Mouse (Mus musculus) neural tube, embryonic 13.5 days (tissue): Measurements from ENCODE around the gene Snx4. TPM values are rescaled to one million over a fixed set of nuclear protein-coding genes. Genes with fewer than 3 reads are reported as not detected.
"Not testable (repeated sequence)": the region's sequence is repeated elsewhere in the genome, so short reads cannot be mapped to it uniquely, and the experiment has no call there.

ENCODE experiments used
- ATAC-seq: fragments of 200-750 bp; cut with Nextera tagmentation; 2 replicates; pipeline ENCODE4 v1.8.0; 2017; ENCODE audit warnings: low read depth, mild to moderate bottlenecking, moderate TSS enrichment, moderate library complexity
- H3K27ac ChIP-seq: fragments of 300-500 bp; sonication (generic); replicated peaks from 2 replicates; pipeline ENCODE4 v1.5.1; 2015; ENCODE audit warnings: moderate library complexity, mild to moderate bottlenecking, inconsistent platforms
- H3K27me3 ChIP-seq: fragments of 300-500 bp; sonication (generic); 2 replicates; pipeline ENCODE4 v1.6.1; 2015; ENCODE audit warnings: mild to moderate bottlenecking, inconsistent platforms
- H3K36me3 ChIP-seq: fragments of 300-500 bp; sonication (generic); 2 replicates; pipeline ENCODE4 v1.6.1; 2015; ENCODE audit warnings: mild to moderate bottlenecking, inconsistent platforms
- H3K4me1 ChIP-seq: fragments of 300-500 bp; sonication (generic); replicated peaks from 2 replicates; pipeline ENCODE4 v1.6.1; 2015; ENCODE audit warnings: inconsistent platforms
- H3K4me2 ChIP-seq: fragments of 300-500 bp; sonication (generic); 2 replicates; pipeline ENCODE4 v1.6.1; 2015; ENCODE audit warnings: inconsistent platforms, mild to moderate bottlenecking, moderate library complexity
- H3K4me3 ChIP-seq: fragments of 300-500 bp; sonication (generic); 2 replicates; pipeline ENCODE4 v1.5.1; 2015; ENCODE audit warnings: mild to moderate bottlenecking, inconsistent platforms
- H3K9ac ChIP-seq: fragments of 300-500 bp; sonication (generic); 2 replicates; pipeline ENCODE4 v1.6.1; 2015; ENCODE audit warnings: moderate library complexity, mild to moderate bottlenecking, inconsistent platforms
- H3K9me3 ChIP-seq: fragments of 300-500 bp; sonication (generic); 2 replicates; pipeline ENCODE4 v1.6.1; 2016; ENCODE audit warnings: inconsistent platforms
- WGBS: fragments of 180-500 bp; shearing (Covaris S2); methylation state at CpG from one replicate; pipeline ENCODE4 v1.1.7; 2015; 5-methylcytosine and 5-hydroxymethylcytosine counted together
- polyA plus RNA-seq: library from polyadenylated mRNA; unstranded; fragments of >200 nt; fragmentation: Nextera tagmentation; extraction: Ambion mirVana; gene quantifications from 2 replicates; pipeline ENCODE4 v1.2.1, GENCODE M21; 2015

The Snx4 gene
- 81.5 and 86.7 TPM in 2 replicates for polyA plus RNA-seq

DNA sequence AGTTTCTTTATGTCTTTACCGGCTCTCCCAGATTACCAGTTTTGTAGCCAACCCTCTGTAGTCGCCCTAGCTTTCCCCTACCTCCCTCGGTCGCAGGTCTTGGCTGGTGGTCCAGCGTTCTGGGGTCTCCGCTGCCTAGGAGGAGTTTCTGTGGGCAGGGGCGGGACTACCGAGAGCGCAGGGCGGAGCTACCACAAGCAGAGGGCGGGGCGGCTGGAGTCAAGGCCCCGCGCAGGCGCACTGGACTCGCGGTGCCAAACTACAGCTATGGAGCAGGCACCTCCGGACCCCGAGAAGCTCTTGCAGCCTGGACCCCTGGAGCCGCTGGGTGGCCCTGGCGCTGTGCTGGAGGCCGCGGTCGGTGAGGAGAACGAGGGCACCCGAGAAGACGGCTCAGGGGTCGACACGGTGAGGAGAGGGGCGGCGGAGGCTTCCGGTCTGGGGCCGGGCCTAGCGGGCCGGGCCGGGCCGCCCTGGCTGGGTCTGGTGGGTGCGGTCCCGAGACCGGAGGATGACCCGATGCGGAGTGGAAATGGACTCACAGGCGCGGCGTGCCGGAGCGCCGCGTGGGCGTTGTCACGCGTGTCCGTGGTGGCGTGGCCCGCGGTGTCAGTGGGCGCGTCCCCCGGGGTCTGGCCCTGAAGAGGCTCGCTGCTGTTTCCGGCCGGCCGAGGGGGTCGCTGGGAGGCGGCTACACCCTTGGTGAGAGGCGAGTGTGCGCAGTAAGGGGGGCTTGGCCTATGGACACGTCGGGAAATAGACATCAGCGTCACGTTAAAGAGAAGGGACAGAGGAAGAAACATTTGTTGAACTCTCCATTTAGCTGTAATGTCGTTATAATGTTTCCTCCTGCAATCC is at the start of gene Snx4:
Snx4 (plus strand) TSS at position 249 of the 858 bp plus-strand sequence.
- H3K27me3 ChIP-seq, result no peaks in the 10 kb centered on the region
- under 1% methylated on average over 72 of the region's 72 CpGs for WGBS
- H3K4me3 ChIP-seq, result peak within 1 kb of the TSS; percentile 87

GRCm38 (mm10) chr16:33210812-33211211 is 40.4 kb upstream of the Snx4 start:
- H3K4me2 ChIP-seq, result no peak overlapping the region
- ATAC-seq, result no peak
- H3K4me3 ChIP-seq, result no peak overlapping the region
- no peaks in the 10 kb centered on the region for H3K9me3 ChIP-seq
- H3K27me3 ChIP-seq, result no peaks in the 10 kb centered on the region
- 93% methylated on average over 2 of the region's 2 CpGs for WGBS
- no peak overlapping the region for H3K9ac ChIP-seq
- H3K4me1 ChIP-seq, result no peaks in the 10 kb centered on the region
- H3K36me3 ChIP-seq, result peaks cover 77% of the 10 kb centered on the region
- no peak overlapping the region for H3K27ac ChIP-seq

More for the DNA sequence above, at the start of gene Snx4:
- Histone ChIP-seq H3K4me1 (peaks cover 41% of the 10 kb centered on the region), H3K27ac (peak within 1 kb of the TSS; percentile 87), H3K36me3 (no peaks in the 10 kb centered on the region), H3K4me2 (peak within 1 kb of the TSS; percentile 74), H3K9me3 (no peaks in the 10 kb centered on the region), H3K9ac (peak within 1 kb of the TSS; percentile 94)
- peak; percentile 93 for ATAC-seq

GRCm38 (mm10) chr16:33216313-33217003 is 34.8 kb upstream of the Snx4 start:
- Histone ChIP-seq H3K9ac (no peak overlapping the region), H3K27ac (no peak overlapping the region), H3K36me3 (peaks cover 40% of the 10 kb centered on the region), H3K9me3 (no peaks in the 10 kb centered on the region), H3K27me3 (no peaks in the 10 kb centered on the region), H3K4me2 (no peak overlapping the region), H3K4me3 (no peak overlapping the region), H3K4me1 (peaks cover 9% of the 10 kb centered on the region; the same call in 1 of the 2 replicates)
- ATAC-seq, result no peak
- 60% methylated on average over 9 of the region's 9 CpGs for WGBS

GRCm38 (mm10) chr16:33217553-33218085 is 33.6 kb upstream of the Snx4 start:
- not testable (repeated sequence) for H3K9me3 ChIP-seq, H3K9ac ChIP-seq, H3K27ac ChIP-seq, H3K4me1 ChIP-seq, H3K4me2 ChIP-seq, ATAC-seq, H3K27me3 ChIP-seq, H3K4me3 ChIP-seq
- H3K36me3 ChIP-seq, result peaks cover 31% of the 10 kb centered on the region
- 89% methylated on average over 2 of the region's 3 CpGs for WGBS

GRCm38 (mm10) chr16:33222482-33222881 is 28.8 kb upstream of the Snx4 start:
- Histone ChIP-seq H3K36me3 (peaks cover 37% of the 10 kb centered on the region), H3K9me3 (no peaks in the 10 kb centered on the region), H3K9ac (no peak overlapping the region), H3K27me3 (no peaks in the 10 kb centered on the region), H3K4me1 (no peaks in the 10 kb centered on the region), H3K4me3 (no peak overlapping the region), H3K4me2 (no peak overlapping the region), H3K27ac (no peak overlapping the region)
- ATAC-seq, result no peak
- WGBS, result 94% methylated on average over 3 of the region's 3 CpGs

DNA sequence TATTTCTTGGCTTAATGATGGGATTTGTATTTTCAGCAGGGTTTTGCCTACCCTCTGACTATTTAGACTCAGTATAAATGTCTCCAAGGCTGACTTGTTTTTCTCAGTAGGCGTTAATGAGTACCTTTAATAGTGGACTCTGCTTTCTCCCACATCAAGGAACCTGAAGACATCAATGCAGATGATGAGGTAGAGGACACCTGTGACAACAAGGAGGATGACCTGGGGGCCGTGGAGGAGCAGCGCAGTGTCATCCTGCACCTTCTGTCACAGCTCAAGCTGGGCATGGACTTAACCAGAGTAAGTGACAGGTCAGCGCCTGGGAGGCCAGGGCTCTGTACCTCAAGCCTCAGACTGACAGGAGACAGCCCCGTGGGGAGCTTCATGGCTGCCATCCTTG is 26.9 kb upstream of the Snx4 start:
- H3K27ac ChIP-seq, result no peak overlapping the region
- no peaks in the 10 kb centered on the region for H3K4me1 ChIP-seq
- peaks cover 55% of the 10 kb centered on the region for H3K36me3 ChIP-seq
- H3K27me3 ChIP-seq, result no peaks in the 10 kb centered on the region
- ATAC-seq, result no peak
- no peak overlapping the region for H3K9ac ChIP-seq
- 95% methylated on average over 5 of the region's 5 CpGs for WGBS
- no peak overlapping the region for H3K4me3 ChIP-seq
- H3K4me2 ChIP-seq, result no peak overlapping the region
- H3K9me3 ChIP-seq, result no peaks in the 10 kb centered on the region

- peak; percentile 27; the same call in 1 of the 2 replicates for ATAC-seq
- Histone ChIP-seq H3K4me3 (no peak overlapping the region), H3K9me3 (no peaks in the 10 kb centered on the region), H3K4me1 (no peaks in the 10 kb centered on the region; the same call in 1 of the 2 replicates), H3K27ac (no peak overlapping the region), H3K4me2 (no peak overlapping the region), H3K36me3 (peaks cover 72% of the 10 kb centered on the region), H3K27me3 (no peaks in the 10 kb centered on the region), H3K9ac (no peak overlapping the region)
- WGBS, result 75% methylated on average over 12 of the region's 12 CpGs
These were observed 17.1 kb upstream of the Snx4 start for GRCm38 (mm10) chr16:33234128-33234527.

DNA sequence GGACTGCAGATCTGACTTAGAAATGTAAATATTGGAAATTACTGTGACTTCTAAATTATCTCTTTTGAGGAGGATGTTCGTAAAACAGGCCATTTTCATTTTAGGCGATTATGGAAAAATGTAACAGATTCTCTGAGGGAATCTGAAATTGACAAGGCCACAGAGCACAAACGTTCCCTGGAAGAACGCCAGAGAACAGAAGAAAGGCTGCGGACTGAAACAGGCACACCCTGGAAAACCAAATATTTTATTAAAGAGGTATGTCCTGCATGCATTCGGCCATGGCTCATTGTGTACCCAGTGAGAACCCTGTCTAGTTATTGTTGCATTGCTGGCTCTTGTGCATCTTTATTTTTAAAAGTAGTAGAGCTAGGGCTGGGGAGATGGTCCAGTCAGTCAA is 15.1 kb upstream of the Snx4 start:
- Histone ChIP-seq H3K9me3 (no peaks in the 10 kb centered on the region), H3K27me3 (no peaks in the 10 kb centered on the region), H3K4me3 (no peak overlapping the region), H3K4me2 (no peak overlapping the region), H3K36me3 (peaks cover 74% of the 10 kb centered on the region), H3K27ac (no peak overlapping the region), H3K4me1 (no peaks in the 10 kb centered on the region; the same call in 1 of the 2 replicates), H3K9ac (no peak overlapping the region)
- WGBS, result 84% methylated on average over 6 of the region's 6 CpGs
- no peak for ATAC-seq

GRCm38 (mm10) chr16:33239305-33239704 is 11.9 kb upstream of the Snx4 start:
- 92% methylated on average over 2 of the region's 2 CpGs for WGBS
- H3K4me2 ChIP-seq, result no peak overlapping the region
- no peaks in the 10 kb centered on the region for H3K4me1 ChIP-seq
- H3K36me3 ChIP-seq, result peaks cover 87% of the 10 kb centered on the region
- ATAC-seq, result no peak
- no peaks in the 10 kb centered on the region for H3K9me3 ChIP-seq
- no peaks in the 10 kb centered on the region for H3K27me3 ChIP-seq
- H3K27ac ChIP-seq, result no peak overlapping the region
- no peak overlapping the region for H3K4me3 ChIP-seq
- no peak overlapping the region for H3K9ac ChIP-seq

- Histone ChIP-seq H3K9ac (no peak overlapping the region), H3K4me3 (no peak overlapping the region), H3K4me1 (no peaks in the 10 kb centered on the region), H3K36me3 (peaks cover 69% of the 10 kb centered on the region), H3K27ac (no peak overlapping the region), H3K4me2 (no peak overlapping the region), H3K27me3 (no peaks in the 10 kb centered on the region), H3K9me3 (no peaks in the 10 kb centered on the region)
- no peak for ATAC-seq
- WGBS, result 89% methylated on average over 6 of the region's 6 CpGs
These were observed 9.2 kb upstream of the Snx4 start for GRCm38 (mm10) chr16:33242046-33242445.

GRCm38 (mm10) chr16:33244136-33244691 is 7.0 kb upstream of the Snx4 start:
- WGBS, result 89% methylated on average over 6 of the region's 6 CpGs
- no peak overlapping the region for H3K9ac ChIP-seq
- no peaks in the 10 kb centered on the region for H3K9me3 ChIP-seq
- no peaks in the 10 kb centered on the region for H3K27me3 ChIP-seq
- no peak overlapping the region for H3K4me3 ChIP-seq
- H3K4me2 ChIP-seq, result no peak overlapping the region
- peaks cover 50% of the 10 kb centered on the region for H3K36me3 ChIP-seq
- no peaks in the 10 kb centered on the region for H3K4me1 ChIP-seq
- no peak for ATAC-seq
- no peak overlapping the region for H3K27ac ChIP-seq

GRCm38 (mm10) chr16:33244933-33245470 is 6.2 kb upstream of the Snx4 start:
- ATAC-seq, result no peak
- no peaks in the 10 kb centered on the region for H3K27me3 ChIP-seq
- WGBS, result 90% methylated on average over 9 of the region's 9 CpGs

More at GRCm38 (mm10) chr16:33244933-33245470, 6.2 kb upstream of the Snx4 start:
- no peak overlapping the region for H3K4me2 ChIP-seq
- no peaks in the 10 kb centered on the region for H3K9me3 ChIP-seq
- H3K9ac ChIP-seq, result no peak overlapping the region
- no peak overlapping the region for H3K27ac ChIP-seq
- H3K36me3 ChIP-seq, result peaks cover 42% of the 10 kb centered on the region
- H3K4me3 ChIP-seq, result no peak overlapping the region
- no peaks in the 10 kb centered on the region for H3K4me1 ChIP-seq
